Mouse (Mus musculus): ENCODE measurements at regions not wholly inside any gene's neighbourhood (a gene's known extent, or its start where the extent isn't known, plus 50 kb on each side); places are given as distances from the start of the nearest gene placed in this dataset.
A peak's percentile ranks its signal among the peaks of the same experiment; 100 is the strongest.

- WGBS, result 74% methylated on average over 3 of the region's 3 CpGs
- Histone ChIP-seq H3K27ac (no peak overlapping the region), H3K27me3 (ENCODE audit: low read depth, poor library complexity, severe bottlenecking) (peaks cover 20% of the 10 kb centered on the region; the same call in 1 of the 2 replicates), H3K4me3 (no peak overlapping the region), H3K36me3 (no peaks in the 10 kb centered on the region), H3K9me3 (replicated peaks) (no peaks in the 10 kb centered on the region), H3K4me1 (no peaks in the 10 kb centered on the region)
- DNase-seq (ENCODE audit: low spot score), result no peak
These were observed 57.2 kb upstream of the Usp9x start for GRCm38 (mm10) chrX:13014051-13014450.

GRCm38 (mm10) chrX:13013086-13013485 is 58.2 kb upstream of the Usp9x start:
- H3K27me3 ChIP-seq (ENCODE audit: low read depth, poor library complexity, severe bottlenecking), result peaks cover 20% of the 10 kb centered on the region; the same call in 1 of the 2 replicates
- no peaks in the 10 kb centered on the region for H3K4me1 ChIP-seq
- H3K9me3 ChIP-seq (replicated peaks), result no peaks in the 10 kb centered on the region
- DNase-seq (ENCODE audit: low spot score), result no peak
- H3K36me3 ChIP-seq, result no peaks in the 10 kb centered on the region
- H3K4me3 ChIP-seq, result no peak overlapping the region
- 84% methylated on average over 3 of the region's 3 CpGs for WGBS
- H3K27ac ChIP-seq, result no peak overlapping the region

GRCm38 (mm10) chrX:12990777-12991176 is 80.5 kb upstream of the Usp9x start:
- 64% methylated on average over 7 of the region's 7 CpGs for WGBS
- Histone ChIP-seq H3K4me3 (no peak overlapping the region), H3K9me3 (replicated peaks) (no peaks in the 10 kb centered on the region), H3K4me1 (no peaks in the 10 kb centered on the region), H3K27me3 (ENCODE audit: low read depth, poor library complexity, severe bottlenecking) (peaks cover 31% of the 10 kb centered on the region), H3K27ac (no peak overlapping the region), H3K36me3 (no peaks in the 10 kb centered on the region)
- no peak for DNase-seq (ENCODE audit: low spot score)

- 59% methylated on average over 6 of the region's 6 CpGs for WGBS
- no peaks in the 10 kb centered on the region for H3K4me1 ChIP-seq
- H3K4me3 ChIP-seq, result no peak overlapping the region
- no peak overlapping the region for H3K27ac ChIP-seq
- no peak for DNase-seq (ENCODE audit: low spot score)
- H3K36me3 ChIP-seq, result no peaks in the 10 kb centered on the region
- H3K9me3 ChIP-seq (replicated peaks), result no peaks in the 10 kb centered on the region
- H3K27me3 ChIP-seq (ENCODE audit: low read depth, poor library complexity, severe bottlenecking), result peaks cover 23% of the 10 kb centered on the region
These were observed 93.6 kb upstream of the Usp9x start for GRCm38 (mm10) chrX:12977676-12978075.

DNA sequence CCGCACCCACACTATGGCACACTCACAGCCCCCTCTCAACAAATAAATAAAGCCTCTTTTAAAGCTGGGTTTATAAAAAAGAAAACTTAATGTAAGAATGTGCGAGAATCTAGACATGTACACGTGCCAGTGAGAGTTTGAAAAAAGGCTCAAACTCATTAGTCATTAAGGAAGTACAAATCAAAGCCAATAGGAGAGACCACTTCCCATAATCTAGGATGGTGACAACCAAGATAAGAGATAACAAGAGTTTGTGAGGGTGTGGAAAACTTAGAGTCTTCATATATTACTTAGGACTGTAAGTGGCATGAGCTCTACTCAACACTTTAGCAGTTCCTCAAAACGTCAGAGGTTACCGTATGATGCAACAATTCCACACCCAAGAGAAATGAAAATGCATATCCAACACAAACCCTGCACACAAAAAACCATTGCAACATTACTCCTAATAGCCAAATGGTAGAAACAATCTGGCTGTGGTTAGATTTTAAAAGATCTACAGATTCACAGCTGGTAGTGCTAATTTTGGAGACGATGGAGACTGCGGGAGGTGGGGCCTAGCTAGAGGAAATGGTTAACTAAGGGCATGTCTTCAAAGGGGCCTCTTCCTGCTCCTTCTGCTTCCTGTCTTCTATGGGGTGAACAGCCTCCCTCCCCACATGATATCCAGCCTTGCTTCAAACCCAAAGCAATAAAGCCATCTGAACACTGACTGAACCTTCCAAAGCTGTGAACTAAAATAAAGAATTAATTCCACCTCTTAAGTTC is 102.1 kb upstream of the Usp9x start:
- 89% methylated on average over 7 of the region's 7 CpGs for WGBS
- H3K4me3 ChIP-seq, result no peak overlapping the region

GRCm38 (mm10) chrX:12959467-12960314 is 111.6 kb upstream of the Usp9x start:
- peaks cover 17% of the 10 kb centered on the region; the same call in 1 of the 2 replicates for H3K27me3 ChIP-seq (ENCODE audit: low read depth, poor library complexity, severe bottlenecking)
- H3K4me3 ChIP-seq, result no peak overlapping the region
- no peaks in the 10 kb centered on the region for H3K4me1 ChIP-seq
- DNase-seq (ENCODE audit: low spot score), result no peak
- 85% methylated on average over 11 of the region's 11 CpGs for WGBS
- no peaks in the 10 kb centered on the region for H3K36me3 ChIP-seq
- H3K9me3 ChIP-seq (replicated peaks), result no peaks in the 10 kb centered on the region
- H3K27ac ChIP-seq, result no peak overlapping the region

More for the DNA sequence above, 102.1 kb upstream of the Usp9x start:
- no peak for DNase-seq (ENCODE audit: low spot score)
- no peaks in the 10 kb centered on the region for H3K4me1 ChIP-seq
- peaks cover 48% of the 10 kb centered on the region; the same call in 1 of the 2 replicates for H3K27me3 ChIP-seq (ENCODE audit: low read depth, poor library complexity, severe bottlenecking)
- no peaks in the 10 kb centered on the region for H3K9me3 ChIP-seq (replicated peaks)
- no peak overlapping the region for H3K27ac ChIP-seq
- H3K36me3 ChIP-seq, result no peaks in the 10 kb centered on the region

- 59% methylated on average over 2 of the region's 2 CpGs for WGBS
These were observed 112.4 kb upstream of the Usp9x start for GRCm38 (mm10) chrX:12958873-12959272.

DNA sequence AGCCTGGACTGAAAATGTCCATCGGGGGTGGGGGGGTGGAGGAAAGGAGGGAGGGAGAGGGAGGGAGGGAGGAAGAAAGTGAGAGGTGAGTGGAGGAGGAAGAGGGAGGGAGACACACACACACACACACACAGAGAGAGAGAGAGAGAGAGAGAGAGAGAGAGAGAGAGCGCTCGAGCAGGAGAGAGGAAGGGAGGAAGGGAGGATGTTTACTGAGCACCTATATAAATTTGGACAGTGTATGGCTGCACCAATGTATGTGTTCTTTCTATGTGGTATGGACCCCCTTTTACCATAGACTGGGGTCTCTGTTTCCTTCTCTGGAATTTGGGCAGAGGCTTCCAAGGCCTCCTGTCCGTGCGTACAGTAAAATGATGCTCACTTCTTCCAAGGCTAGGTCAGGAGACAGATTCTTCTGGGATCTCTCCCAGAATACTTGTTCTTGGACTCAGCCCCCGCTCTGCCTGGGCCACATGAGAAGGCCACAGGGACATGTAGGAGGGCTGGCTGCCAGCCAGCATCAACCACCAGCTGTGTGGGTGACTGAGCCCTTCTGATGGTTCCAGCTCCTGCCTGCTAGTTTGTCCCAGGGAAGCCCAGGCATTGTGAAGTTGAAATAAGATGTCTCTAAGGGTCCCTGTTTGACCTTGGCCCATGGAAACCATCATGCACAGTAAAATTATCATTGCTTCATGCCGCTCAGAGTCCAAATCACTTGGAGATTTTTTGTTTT is 120.2 kb upstream of the Usp9x start:
- Histone ChIP-seq H3K27me3 (ENCODE audit: low read depth, poor library complexity, severe bottlenecking) (peaks cover 33% of the 10 kb centered on the region), H3K4me3 (no peak overlapping the region), H3K4me1 (no peaks in the 10 kb centered on the region), H3K27ac (no peak overlapping the region), H3K9me3 (replicated peaks) (no peaks in the 10 kb centered on the region), H3K36me3 (no peaks in the 10 kb centered on the region)
- whole genome bisulfite sequencing, result 84% methylated on average over 7 of the region's 7 CpGs
- DNase-seq (ENCODE audit: low spot score), result no peak

More at GRCm38 (mm10) chrX:12958873-12959272, 112.4 kb upstream of the Usp9x start:
- Histone ChIP-seq H3K27me3 (ENCODE audit: low read depth, poor library complexity, severe bottlenecking) (0 out of 2 replicates have a peak, but pooled peaks cover 12% of the 10 kb centered on the region), H3K4me1 (no peaks in the 10 kb centered on the region), H3K4me3 (no peak overlapping the region), H3K36me3 (no peaks in the 10 kb centered on the region), H3K9me3 (replicated peaks) (no peaks in the 10 kb centered on the region), H3K27ac (no peak overlapping the region)
- no peak for DNase-seq (ENCODE audit: low spot score)

DNA sequence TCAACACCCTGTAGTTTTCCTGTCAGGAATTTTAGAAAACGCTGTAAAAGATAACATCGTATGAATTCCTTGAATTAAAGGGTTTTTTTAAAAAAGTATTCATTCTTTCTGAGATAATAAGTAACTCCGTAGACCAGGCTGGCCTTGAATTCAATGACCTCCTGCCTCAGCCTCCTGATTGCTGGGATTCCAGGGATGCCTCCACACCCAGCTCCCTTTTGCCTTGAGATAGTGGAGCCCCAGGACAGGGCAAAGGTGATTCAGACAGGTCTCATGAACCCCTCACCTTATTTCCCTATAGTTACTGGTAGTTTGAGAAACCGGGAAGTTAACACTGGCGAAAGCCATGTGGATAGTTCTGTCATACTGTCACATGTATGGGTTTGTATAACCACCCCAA is 128.8 kb upstream of the Usp9x start:
- Histone ChIP-seq H3K27me3 (ENCODE audit: low read depth, poor library complexity, severe bottlenecking) (peaks cover 40% of the 10 kb centered on the region), H3K36me3 (no peaks in the 10 kb centered on the region), H3K9me3 (replicated peaks) (no peaks in the 10 kb centered on the region), H3K27ac (no peak overlapping the region), H3K4me1 (no peaks in the 10 kb centered on the region), H3K4me3 (no peak overlapping the region)
- DNase-seq (ENCODE audit: low spot score), result no peak
- 94% methylated on average over 5 of the region's 5 CpGs for WGBS

DNA sequence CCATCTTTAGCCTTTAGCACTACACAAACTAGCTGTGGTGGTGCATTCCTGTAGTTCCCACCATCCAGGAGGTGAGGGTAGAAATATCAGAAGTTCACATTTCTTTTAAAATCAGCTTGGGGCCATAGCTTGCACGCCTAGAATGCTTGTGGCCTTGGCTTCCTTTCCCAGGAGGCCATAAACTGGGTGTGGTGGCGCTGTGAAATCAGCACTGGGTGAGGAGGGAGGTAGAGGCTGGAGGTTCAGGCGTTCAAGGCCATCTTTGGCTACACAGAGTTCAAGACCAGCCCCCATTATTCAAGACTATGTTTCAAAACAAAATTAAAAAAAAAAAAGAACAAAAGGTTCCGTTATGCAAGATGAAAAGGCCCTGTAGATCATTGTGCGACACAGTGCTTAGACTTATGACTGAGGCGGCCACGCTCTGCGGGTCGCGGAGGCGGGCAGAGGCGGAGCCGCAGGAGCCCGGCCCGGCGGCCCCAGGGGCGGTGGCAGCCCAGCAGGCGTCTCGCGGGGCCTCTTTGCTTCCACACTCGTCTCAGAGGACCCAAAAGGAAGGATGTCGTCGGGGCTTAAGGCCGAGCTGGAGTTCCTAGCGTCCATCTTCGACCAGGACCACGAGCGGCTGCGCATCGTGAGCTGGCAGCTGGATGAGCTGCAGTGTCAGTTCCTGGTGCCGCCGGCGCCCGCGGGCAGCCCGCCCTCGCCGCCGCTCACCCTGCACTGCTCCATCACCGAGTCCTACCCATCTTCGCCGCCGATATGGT is 134.7 kb upstream of the Usp9x start:
- H3K36me3 ChIP-seq, result no peaks in the 10 kb centered on the region
- H3K9me3 ChIP-seq (replicated peaks), result no peaks in the 10 kb centered on the region
- 17% methylated on average over 42 of the region's 43 CpGs for WGBS
- DNase-seq (ENCODE audit: low spot score), result peak; percentile 45
- no peaks in the 10 kb centered on the region for H3K4me1 ChIP-seq
- peak overlapping the region; percentile 67 for H3K27ac ChIP-seq
- peaks cover 47% of the 10 kb centered on the region for H3K27me3 ChIP-seq (ENCODE audit: low read depth, poor library complexity, severe bottlenecking)
- H3K4me3 ChIP-seq, result peak overlapping the region; percentile 52

GRCm38 (mm10) chrX:12933294-12933807 is 137.9 kb upstream of the Usp9x start:
- WGBS, result 92% methylated on average over 4 of the region's 4 CpGs
- DNase-seq (ENCODE audit: low spot score), result no peak
- 0 out of 2 replicates have a peak, but pooled peaks cover under 1% of the 10 kb centered on the region for H3K4me1 ChIP-seq
- no peaks in the 10 kb centered on the region for H3K36me3 ChIP-seq
- no peak overlapping the region for H3K27ac ChIP-seq
- H3K4me3 ChIP-seq, result no peak overlapping the region
- peaks cover 31% of the 10 kb centered on the region for H3K27me3 ChIP-seq (ENCODE audit: low read depth, poor library complexity, severe bottlenecking)
- H3K9me3 ChIP-seq (replicated peaks), result no peaks in the 10 kb centered on the region

DNA sequence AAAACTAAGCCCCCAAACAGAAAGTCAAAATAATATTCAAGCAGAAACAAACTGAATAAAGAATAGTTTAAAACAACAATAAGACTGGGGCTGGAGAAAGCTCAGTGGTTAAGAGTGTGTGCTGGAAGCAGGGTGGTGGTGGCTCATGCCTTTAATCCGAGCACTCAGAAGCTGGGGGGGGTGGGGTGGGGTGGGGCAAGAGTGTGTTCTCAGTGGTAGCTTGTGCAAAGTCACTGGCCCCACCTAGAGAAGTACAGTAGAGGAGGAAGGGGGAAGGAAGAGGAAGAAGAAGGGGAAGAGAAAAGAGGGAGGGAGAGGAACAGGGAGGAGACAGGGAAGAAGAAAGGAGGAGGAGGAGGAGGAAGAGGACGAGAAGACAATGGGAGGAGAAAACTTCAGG is 141.1 kb upstream of the Usp9x start:
- Histone ChIP-seq H3K27me3 (ENCODE audit: low read depth, poor library complexity, severe bottlenecking) (peaks cover 7% of the 10 kb centered on the region), H3K27ac (no peak overlapping the region), H3K4me1 (peaks cover 5% of the 10 kb centered on the region), H3K4me3 (no peak overlapping the region), H3K36me3 (no peaks in the 10 kb centered on the region), H3K9me3 (replicated peaks) (no peaks in the 10 kb centered on the region)
- DNase-seq (ENCODE audit: low spot score), result no peak
- WGBS, result 87% methylated on average over 2 of the region's 2 CpGs

All from limb, embryonic 10.5 days (tissue).